Mouse (Mus musculus): ENCODE measurements at regions not wholly inside any gene's neighbourhood (a gene's known extent, or its start where the extent isn't known, plus 50 kb on each side); places are given as distances from the start of the nearest gene placed in this dataset.

DNA sequence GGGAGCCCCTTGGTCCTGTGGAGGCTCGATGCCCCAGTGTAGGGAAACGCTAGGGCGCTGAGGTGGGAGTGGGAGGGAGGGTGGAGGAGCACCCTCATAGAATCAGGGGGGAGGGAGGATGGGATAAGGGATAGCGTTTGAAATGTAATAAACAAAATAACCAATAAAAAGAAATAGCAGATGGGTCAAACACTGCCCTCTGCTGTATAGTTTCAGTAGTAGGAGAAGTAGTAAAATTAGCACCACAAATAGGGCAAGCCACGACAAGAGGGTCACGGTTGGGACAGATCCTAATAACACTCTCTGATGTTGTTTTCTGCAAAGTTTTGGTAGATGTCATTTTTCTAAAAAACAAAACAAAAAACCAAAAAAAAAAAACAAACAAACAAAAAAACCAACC, 131.3 kb upstream of the Atp5g3 start:
- Histone ChIP-seq H3K36me3 (ENCODE audit: control insufficient read depth, insufficient read depth, low read length) (no peaks in the 10 kb centered on the region), H3K27ac (ENCODE audit: insufficient read depth, low read length) (no peak overlapping the region), H3K4me3 (ENCODE audit: extremely low read depth, insufficient read depth, insufficient read length) (no peak overlapping the region), H3K27me3 (ENCODE audit: control insufficient read depth, insufficient read depth, low read length) (no peaks in the 10 kb centered on the region), H3K4me1 (ENCODE audit: control insufficient read depth, insufficient read depth, insufficient read length) (no peaks in the 10 kb centered on the region)
- DNase-seq (ENCODE audit: low read depth in 1 of 2, low spot score in 2 of 2): no peak
- WGBS: 59% methylated on average over 6 of the region's 6 CpGs
- TF ChIP-seq CTCF (IDR thresholded peaks at IDR 0.05; ENCODE audit: extremely low read depth, insufficient read depth, insufficient read length, insufficient replicate concordance): no peak
- TF ChIP-seq POLR2A (IDR thresholded peaks at IDR 0.05; ENCODE audit: low read depth, low read length): no peak

DNA sequence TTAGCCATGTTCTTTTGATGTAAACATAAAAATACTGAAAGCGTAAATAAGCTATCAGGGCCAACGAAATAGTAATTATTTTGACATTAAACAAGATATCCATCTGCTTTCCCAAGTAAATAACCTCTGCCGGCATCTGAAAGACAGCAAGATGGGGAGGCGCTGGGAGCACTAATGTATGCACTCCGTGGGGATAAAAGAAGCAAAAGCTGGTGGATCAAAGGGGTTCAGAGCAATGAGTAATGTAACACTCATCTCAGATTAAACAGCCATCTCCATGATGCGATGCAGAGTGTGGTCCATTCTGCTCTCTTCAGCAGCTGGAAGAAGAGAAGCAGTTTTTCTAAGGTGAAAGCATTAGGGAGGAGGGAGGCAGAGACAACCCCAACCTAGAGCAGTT, 128.5 kb upstream of the Atp5g3 start:
- TF ChIP-seq CTCF (IDR thresholded peaks at IDR 0.05; ENCODE audit: extremely low read depth, insufficient read depth, insufficient read length, insufficient replicate concordance) (no peak), POLR2A (IDR thresholded peaks at IDR 0.05; ENCODE audit: low read depth, low read length) (no peak)
- 75% methylated on average over 6 of the region's 6 CpGs for WGBS
- no peak for DNase-seq (ENCODE audit: low read depth in 1 of 2, low spot score in 2 of 2)

DNA sequence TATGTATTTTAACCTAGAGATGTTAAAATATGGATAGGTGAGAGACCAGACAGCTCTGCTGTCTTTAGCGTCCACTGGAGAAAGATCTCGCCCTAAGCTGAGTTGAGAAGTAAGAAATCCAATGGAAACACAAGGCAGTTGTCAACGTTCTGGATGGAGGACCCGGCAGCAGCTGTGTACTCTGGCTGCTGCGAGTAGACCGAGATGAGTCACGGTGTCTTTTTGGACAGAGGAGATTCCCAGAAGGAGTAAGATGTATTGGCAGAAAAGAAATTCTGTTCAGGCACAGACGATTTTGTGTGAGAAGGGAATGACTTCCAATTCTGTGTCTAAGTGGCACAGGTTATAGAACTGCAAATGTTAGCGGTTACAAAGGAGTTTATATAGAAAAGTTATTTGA, 124.9 kb upstream of the Atp5g3 start:
- H3K4me1 ChIP-seq (ENCODE audit: control insufficient read depth, insufficient read depth, insufficient read length): no peaks in the 10 kb centered on the region
- no peaks in the 10 kb centered on the region for H3K36me3 ChIP-seq (ENCODE audit: control insufficient read depth, insufficient read depth, low read length)
- TF ChIP-seq POLR2A (IDR thresholded peaks at IDR 0.05; ENCODE audit: low read depth, low read length): no peak
- TF ChIP-seq CTCF (IDR thresholded peaks at IDR 0.05; ENCODE audit: extremely low read depth, insufficient read depth, insufficient read length, insufficient replicate concordance): no peak
- no peak overlapping the region for H3K27ac ChIP-seq (ENCODE audit: insufficient read depth, low read length)
- no peak overlapping the region for H3K4me3 ChIP-seq (ENCODE audit: extremely low read depth, insufficient read depth, insufficient read length)
- DNase-seq (ENCODE audit: low read depth in 1 of 2, low spot score in 2 of 2): no peak
- H3K27me3 ChIP-seq (ENCODE audit: control insufficient read depth, insufficient read depth, low read length): no peaks in the 10 kb centered on the region
- 90% methylated on average over 9 of the region's 9 CpGs for WGBS

More for the DNA sequence above, 128.5 kb upstream of the Atp5g3 start:
- H3K4me3 ChIP-seq (ENCODE audit: extremely low read depth, insufficient read depth, insufficient read length): no peak overlapping the region
- H3K36me3 ChIP-seq (ENCODE audit: control insufficient read depth, insufficient read depth, low read length): no peaks in the 10 kb centered on the region
- no peak overlapping the region for H3K27ac ChIP-seq (ENCODE audit: insufficient read depth, low read length)
- H3K4me1 ChIP-seq (ENCODE audit: control insufficient read depth, insufficient read depth, insufficient read length): no peaks in the 10 kb centered on the region
- no peaks in the 10 kb centered on the region for H3K27me3 ChIP-seq (ENCODE audit: control insufficient read depth, insufficient read depth, low read length)

DNA sequence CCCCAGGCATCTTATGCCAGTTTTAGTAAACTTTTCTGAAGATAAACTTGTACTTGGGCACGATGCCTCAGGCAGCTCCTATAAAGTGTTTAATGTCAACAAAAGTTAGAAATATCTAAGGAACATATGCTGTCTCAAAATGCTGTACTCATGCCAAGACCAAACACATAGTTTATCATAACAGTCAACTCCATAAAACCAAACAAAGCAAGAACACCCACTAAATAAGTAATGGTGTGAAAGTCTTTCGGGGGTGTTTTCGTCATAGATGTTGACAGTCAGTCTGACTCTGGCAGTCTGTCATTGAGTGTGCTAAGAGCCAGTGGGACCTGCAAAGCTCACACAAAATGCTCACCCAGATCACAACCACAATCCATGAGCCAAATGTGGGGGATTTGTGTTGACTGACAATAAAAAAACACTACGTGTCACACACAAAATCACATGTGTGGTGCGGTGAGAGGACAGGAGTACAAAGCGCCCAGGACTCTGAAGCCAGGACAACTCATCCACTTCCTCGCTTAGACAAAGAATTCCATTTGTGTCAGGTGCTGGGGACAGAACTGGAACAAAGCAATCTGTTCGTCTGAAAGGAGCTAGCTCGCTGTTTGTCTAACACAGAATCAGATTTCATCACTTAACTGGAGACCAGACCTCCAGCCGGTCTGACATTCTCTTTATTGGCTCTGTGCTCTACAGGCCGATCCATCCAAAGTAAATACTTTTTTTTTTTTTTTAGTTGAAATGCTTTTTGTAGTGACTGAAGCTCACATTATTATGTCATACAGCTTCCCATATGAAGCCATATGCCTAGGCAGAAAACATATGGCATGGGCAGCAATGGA, 121.3 kb upstream of the Atp5g3 start:
- Histone ChIP-seq H3K4me1 (ENCODE audit: control insufficient read depth, insufficient read depth, insufficient read length) (no peaks in the 10 kb centered on the region), H3K27ac (ENCODE audit: insufficient read depth, low read length) (no peak overlapping the region), H3K36me3 (ENCODE audit: control insufficient read depth, insufficient read depth, low read length) (no peaks in the 10 kb centered on the region), H3K27me3 (ENCODE audit: control insufficient read depth, insufficient read depth, low read length) (no peaks in the 10 kb centered on the region), H3K4me3 (ENCODE audit: extremely low read depth, insufficient read depth, insufficient read length) (no peak overlapping the region)
- DNase-seq (ENCODE audit: low read depth in 1 of 2, low spot score in 2 of 2): no peak
- WGBS: 90% methylated on average over 11 of the region's 11 CpGs
- no peak for TF ChIP-seq CTCF (IDR thresholded peaks at IDR 0.05; ENCODE audit: extremely low read depth, insufficient read depth, insufficient read length, insufficient replicate concordance)
- TF ChIP-seq POLR2A (IDR thresholded peaks at IDR 0.05; ENCODE audit: low read depth, low read length): no peak

DNA sequence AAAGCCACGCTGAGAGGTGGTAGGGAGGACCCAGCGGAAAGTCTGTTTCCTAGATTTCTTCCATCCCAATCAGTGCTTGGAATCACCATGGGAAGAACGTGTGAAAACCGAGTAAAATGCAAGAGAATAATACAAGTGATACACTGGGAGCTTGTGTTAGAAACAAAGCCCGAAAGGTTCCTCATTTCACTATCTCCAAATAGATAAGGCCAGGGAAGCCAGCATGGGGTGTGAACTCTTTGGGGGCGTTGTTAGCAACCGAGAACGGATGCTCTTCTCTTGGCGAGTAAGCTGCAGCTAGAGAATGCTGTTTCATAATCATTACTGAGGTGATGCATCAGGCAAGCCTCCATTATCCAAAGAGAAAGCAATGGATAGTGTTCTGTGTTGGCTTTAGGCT, 118.8 kb upstream of the Atp5g3 start:
- H3K4me3 ChIP-seq (ENCODE audit: extremely low read depth, insufficient read depth, insufficient read length): no peak overlapping the region
- 87% methylated on average over 9 of the region's 9 CpGs for WGBS
- H3K36me3 ChIP-seq (ENCODE audit: control insufficient read depth, insufficient read depth, low read length): no peaks in the 10 kb centered on the region
- no peak for DNase-seq (ENCODE audit: low read depth in 1 of 2, low spot score in 2 of 2)
- H3K27ac ChIP-seq (ENCODE audit: insufficient read depth, low read length): no peak overlapping the region
- H3K4me1 ChIP-seq (ENCODE audit: control insufficient read depth, insufficient read depth, insufficient read length): no peaks in the 10 kb centered on the region
- no peaks in the 10 kb centered on the region for H3K27me3 ChIP-seq (ENCODE audit: control insufficient read depth, insufficient read depth, low read length)
- TF ChIP-seq CTCF (IDR thresholded peaks at IDR 0.05; ENCODE audit: extremely low read depth, insufficient read depth, insufficient read length, insufficient replicate concordance) (no peak), POLR2A (IDR thresholded peaks at IDR 0.05; ENCODE audit: low read depth, low read length) (no peak)

DNA sequence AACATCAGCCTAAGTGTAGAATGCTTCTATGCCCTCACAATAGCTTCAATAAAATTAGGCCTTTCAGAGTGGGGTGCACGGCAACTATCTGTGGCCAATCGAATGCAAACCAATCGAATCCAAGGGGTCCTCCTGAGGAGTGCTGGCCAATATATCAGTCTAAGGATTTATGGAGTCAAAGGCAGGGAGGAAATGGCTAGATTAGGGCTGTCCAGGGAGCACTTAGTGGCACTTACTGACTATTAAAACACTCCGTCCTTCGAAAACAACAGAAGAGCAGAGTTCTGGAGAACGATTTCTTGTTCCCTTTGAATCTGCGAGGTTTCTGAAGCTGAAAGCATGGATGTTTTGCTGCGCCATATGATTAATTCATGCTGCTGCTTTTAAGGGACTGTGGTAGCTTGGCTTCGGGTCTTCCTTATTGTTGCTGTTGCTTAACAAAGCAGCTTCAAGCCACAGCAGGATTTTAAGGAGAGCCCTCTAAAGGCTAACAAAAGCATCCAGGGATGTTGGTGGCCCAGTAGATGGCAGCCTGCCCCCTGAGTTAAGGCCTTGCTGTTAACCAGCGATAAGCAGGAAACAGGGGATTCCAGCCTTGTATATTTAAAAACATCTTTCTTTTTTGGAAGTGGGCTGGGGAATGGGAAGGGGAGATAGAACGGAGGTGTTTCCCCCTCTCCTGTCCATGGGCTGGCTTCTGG, 116.4 kb upstream of the Atp5g3 start:
- no peaks in the 10 kb centered on the region for H3K27me3 ChIP-seq (ENCODE audit: control insufficient read depth, insufficient read depth, low read length)
- WGBS: 70% methylated on average over 11 of the region's 11 CpGs
- TF ChIP-seq POLR2A (IDR thresholded peaks at IDR 0.05; ENCODE audit: low read depth, low read length) (no peak), CTCF (IDR thresholded peaks at IDR 0.05; ENCODE audit: extremely low read depth, insufficient read depth, insufficient read length, insufficient replicate concordance) (no peak)
- no peak overlapping the region for H3K27ac ChIP-seq (ENCODE audit: insufficient read depth, low read length)
- no peaks in the 10 kb centered on the region for H3K36me3 ChIP-seq (ENCODE audit: control insufficient read depth, insufficient read depth, low read length)
- H3K4me1 ChIP-seq (ENCODE audit: control insufficient read depth, insufficient read depth, insufficient read length): no peaks in the 10 kb centered on the region
- no peak overlapping the region for H3K4me3 ChIP-seq (ENCODE audit: extremely low read depth, insufficient read depth, insufficient read length)
- no peak for DNase-seq (ENCODE audit: low read depth in 1 of 2, low spot score in 2 of 2)

DNA sequence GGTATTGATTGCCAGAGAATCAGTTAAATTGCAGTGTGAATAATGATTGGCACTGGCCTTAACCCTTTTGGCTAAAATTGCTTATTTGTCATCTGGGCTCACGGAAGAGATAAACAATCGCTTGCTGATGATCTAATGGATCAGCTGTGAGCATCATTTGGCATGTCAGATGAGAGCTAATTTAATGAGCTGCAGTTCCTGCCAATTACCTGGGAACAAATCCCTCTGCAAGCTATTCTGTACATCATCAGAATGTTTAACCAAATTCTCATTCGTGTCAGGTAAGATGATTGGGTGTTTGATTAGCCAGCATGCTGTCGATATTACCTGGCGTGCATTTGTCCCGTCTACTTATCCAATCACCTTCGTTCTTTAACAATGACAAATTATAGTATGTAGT, 104.0 kb upstream of the Atp5g3 start:
- Histone ChIP-seq H3K4me3 (ENCODE audit: extremely low read depth, insufficient read depth, insufficient read length) (no peak overlapping the region), H3K27me3 (ENCODE audit: control insufficient read depth, insufficient read depth, low read length) (no peaks in the 10 kb centered on the region), H3K36me3 (ENCODE audit: control insufficient read depth, insufficient read depth, low read length) (no peaks in the 10 kb centered on the region), H3K4me1 (ENCODE audit: control insufficient read depth, insufficient read depth, insufficient read length) (no peaks in the 10 kb centered on the region), H3K27ac (ENCODE audit: insufficient read depth, low read length) (no peak overlapping the region)
- TF ChIP-seq CTCF (IDR thresholded peaks at IDR 0.05; ENCODE audit: extremely low read depth, insufficient read depth, insufficient read length, insufficient replicate concordance) (no peak), POLR2A (IDR thresholded peaks at IDR 0.05; ENCODE audit: low read depth, low read length) (no peak)
- no peak for DNase-seq (ENCODE audit: low read depth in 1 of 2, low spot score in 2 of 2)
- WGBS: 92% methylated on average over 7 of the region's 7 CpGs
